Mouse (Mus musculus): ENCODE data around the gene Dmgdh.

DNA sequence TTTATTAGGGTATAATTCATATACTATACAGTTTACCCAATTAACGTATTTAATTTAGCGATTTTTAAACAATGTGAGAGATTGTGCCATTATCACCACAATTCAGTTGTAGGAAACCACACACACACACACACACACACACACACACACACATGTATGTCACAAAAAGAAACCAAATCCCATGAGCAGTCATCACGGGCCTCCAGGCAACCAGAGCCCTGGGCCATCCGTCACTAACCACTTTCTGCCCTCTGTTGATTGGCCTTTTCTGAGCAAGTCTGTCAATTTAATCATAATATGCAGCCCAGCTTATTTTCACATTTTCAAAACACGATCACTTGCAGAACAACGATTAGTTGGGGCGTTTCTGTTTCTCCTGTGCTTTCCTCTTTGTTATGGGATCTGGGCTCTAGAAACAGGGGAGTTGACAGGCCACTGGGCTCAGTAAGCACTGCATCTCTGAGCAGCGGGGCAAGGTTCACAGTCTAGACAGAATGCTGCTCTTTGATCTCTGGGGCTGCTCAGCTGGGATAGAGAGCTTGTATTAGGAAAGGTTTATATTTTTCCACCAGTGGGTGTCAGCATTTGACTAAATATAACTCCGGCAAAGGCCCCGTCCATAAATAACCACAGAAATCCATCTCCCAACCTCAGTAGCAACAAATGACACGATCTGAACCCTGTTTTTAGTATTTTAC, 118.9 kb downstream of the Dmgdh start:
- TF ChIP-seq POLR2A (IDR thresholded peaks at IDR 0.05; ENCODE audit: low read depth, low read length), result no peak
- TF ChIP-seq CTCF (IDR thresholded peaks at IDR 0.05; ENCODE audit: extremely low read depth, insufficient read depth, insufficient read length, insufficient replicate concordance), result no peak
